Mouse (Mus musculus): ENCODE data around the gene Atp6v1b1. TPM values are rescaled to one million over a fixed set of nuclear protein-coding genes. Genes with fewer than 3 reads are reported as not detected.
"Not testable (repeated sequence)": the region's sequence is repeated elsewhere in the genome, so short reads cannot be mapped to it uniquely, and the experiment has no call there.

Gene Atp6v1b1
- polyA plus RNA-seq, 1 experiment, result not detected

DNA sequence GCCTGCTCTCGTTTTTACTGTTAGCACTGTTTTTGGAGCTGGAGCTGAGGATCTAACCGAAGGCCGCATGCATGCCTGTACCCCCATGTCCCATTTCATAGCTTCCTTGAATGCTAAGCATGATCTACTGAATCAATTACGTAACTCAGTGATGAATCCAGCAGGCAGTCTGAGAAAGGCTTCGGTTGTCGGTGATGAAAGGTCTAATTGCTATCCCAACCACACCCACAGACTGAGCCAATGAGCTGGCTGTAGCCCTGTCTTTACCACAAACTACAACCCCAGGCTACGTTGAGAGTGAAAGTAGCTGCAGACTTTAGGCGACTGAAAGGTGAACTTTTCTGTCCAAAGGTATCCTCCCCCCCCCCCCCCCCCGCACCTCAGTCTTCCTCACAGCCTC, 31.3 kb downstream of the Atp6v1b1 start:
- peaks cover 8% of the 10 kb centered on the region for H3K4me1 ChIP-seq (ENCODE audit: control insufficient read depth, insufficient read depth, low read length)
- no peak for TF ChIP-seq CTCF (IDR thresholded peaks at IDR 0.05; ENCODE audit: low read depth, low read length)
- no peak for TF ChIP-seq POLR2A (IDR thresholded peaks at IDR 0.05; ENCODE audit: borderline replicate concordance, low read depth, low read length)

DNA sequence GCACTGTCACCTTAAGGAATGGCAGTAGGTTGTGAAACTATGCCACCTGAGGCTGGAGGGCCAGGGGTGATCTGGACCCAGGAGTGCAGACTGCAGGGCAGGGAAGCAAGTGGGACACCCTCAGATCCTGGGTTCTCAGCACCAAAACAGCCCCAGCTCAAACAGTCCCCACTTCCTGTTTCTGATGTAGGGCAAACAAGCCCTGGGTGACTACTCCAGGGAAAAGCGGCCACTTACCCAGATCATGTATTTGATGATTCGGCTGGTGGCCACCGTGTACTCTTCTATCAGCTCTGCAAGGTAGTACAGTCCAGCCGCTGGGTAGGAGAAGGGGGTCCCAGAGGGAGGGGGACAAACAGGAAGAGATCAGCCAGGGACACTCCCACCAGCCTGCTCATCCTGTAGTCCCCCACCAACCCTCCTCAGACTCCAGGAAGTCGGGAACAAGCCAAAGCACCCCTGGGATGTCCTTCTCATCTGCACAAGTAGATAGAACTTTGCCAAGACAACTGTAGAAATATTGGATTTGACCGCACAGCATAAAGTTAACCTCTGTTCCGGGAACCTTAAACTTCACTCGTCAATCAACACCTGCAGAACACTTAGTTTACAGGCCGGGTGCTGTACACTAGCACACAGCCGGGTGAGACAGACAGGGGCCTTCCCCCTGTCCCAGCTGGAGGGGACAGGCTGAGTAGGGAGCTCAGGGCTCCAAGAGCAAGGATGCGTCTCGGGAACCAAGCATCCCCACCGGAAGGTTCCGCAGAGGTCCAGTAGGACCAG, 32.2 kb downstream of the Atp6v1b1 start:
- peaks cover 8% of the 10 kb centered on the region for H3K4me1 ChIP-seq (ENCODE audit: control insufficient read depth, insufficient read depth, low read length)
- peak overlapping the region; percentile 99 for H3K4me3 ChIP-seq (ENCODE audit: insufficient read depth, low read length)
- H3K27ac ChIP-seq (ENCODE audit: insufficient read depth, low read depth, low read length), result peak overlapping the region; percentile 57
- TF ChIP-seq POLR2A (IDR thresholded peaks at IDR 0.05; ENCODE audit: borderline replicate concordance, low read depth, low read length), result no peak
- TF ChIP-seq CTCF (IDR thresholded peaks at IDR 0.05; ENCODE audit: low read depth, low read length), result peak; percentile 13; the same call in 1 of the 2 replicates

More for the DNA sequence above, 31.3 kb downstream of the Atp6v1b1 start:
- H3K4me3 ChIP-seq (ENCODE audit: insufficient read depth, low read length), result peak overlapping the region; percentile 99; the same call in 1 of the 2 replicates
- no peak overlapping the region for H3K27ac ChIP-seq (ENCODE audit: insufficient read depth, low read depth, low read length)

DNA sequence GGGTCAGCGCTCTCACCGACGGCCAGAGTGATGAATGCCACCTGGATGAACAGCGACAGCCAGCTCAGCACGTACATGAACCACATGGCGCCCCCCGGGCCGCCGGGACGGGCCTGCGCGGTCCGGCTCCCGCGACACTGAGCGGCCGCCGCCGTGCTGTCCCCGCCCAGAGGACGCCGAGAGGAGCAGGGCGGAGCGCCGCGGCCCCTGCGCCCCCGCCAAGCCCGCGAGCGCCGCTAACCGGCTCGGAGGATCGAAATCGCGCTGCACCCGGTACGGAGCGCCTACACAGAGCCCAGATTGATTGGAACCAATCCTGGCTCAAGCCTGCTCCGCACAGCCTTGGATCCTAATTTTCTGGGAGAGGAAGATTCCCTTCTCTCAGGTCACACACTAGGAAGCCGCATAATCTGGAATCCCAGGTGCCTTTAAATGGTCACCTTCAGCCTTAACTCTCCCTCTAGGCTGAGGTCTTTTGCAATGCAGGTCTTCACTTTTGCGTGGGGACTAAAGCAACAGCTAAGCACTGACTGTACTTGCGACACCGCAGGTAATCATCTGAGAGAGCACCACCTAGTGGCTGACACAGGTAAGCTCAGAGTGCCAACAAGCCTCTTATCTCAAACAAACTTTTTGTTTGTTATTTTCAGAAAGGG, 33.0 kb downstream of the Atp6v1b1 start, which contains the start of gene Tex261:
TSS of gene Tex261 (minus strand) at position 176 of the 656 bp plus-strand sequence.
- Histone ChIP-seq H3K27ac (ENCODE audit: insufficient read depth, low read depth, low read length) (peak within 1 kb of the TSS; percentile 79), H3K4me3 (ENCODE audit: insufficient read depth, low read length) (peak within 1 kb of the TSS; percentile 99), H3K4me1 (ENCODE audit: control insufficient read depth, insufficient read depth, low read length) (peaks cover 8% of the 10 kb centered on the region)
- TF ChIP-seq CTCF (IDR thresholded peaks at IDR 0.05; ENCODE audit: low read depth, low read length) (peak; percentile 87), POLR2A (IDR thresholded peaks at IDR 0.05; ENCODE audit: borderline replicate concordance, low read depth, low read length) (no peak)

DNA sequence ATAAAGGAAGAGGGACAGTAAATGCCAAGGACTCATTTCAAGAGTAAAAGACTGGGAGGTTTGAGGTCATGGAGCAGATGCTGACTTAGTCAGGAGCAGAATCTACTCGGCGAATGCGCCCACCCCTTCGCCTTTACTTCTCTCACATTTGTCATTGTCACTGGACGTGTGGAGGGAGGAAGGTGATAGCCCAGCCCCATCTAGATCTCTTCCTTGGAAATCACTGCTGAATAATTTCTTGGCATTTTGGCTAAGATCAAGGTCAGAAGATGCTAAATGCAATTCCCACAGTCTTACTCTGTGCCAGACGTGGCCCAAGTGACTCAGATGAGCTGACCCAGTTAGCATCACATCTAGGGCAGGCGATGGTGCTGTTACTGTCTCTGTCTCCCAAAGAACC, 35.5 kb downstream of the Atp6v1b1 start:
- no peak overlapping the region for H3K27ac ChIP-seq (ENCODE audit: insufficient read depth, low read depth, low read length)
- H3K4me3 ChIP-seq (ENCODE audit: insufficient read depth, low read length), result no peak overlapping the region
- TF ChIP-seq CTCF (IDR thresholded peaks at IDR 0.05; ENCODE audit: low read depth, low read length) (no peak), POLR2A (IDR thresholded peaks at IDR 0.05; ENCODE audit: borderline replicate concordance, low read depth, low read length) (no peak)
- peaks cover 18% of the 10 kb centered on the region for H3K4me1 ChIP-seq (ENCODE audit: control insufficient read depth, insufficient read depth, low read length)

DNA sequence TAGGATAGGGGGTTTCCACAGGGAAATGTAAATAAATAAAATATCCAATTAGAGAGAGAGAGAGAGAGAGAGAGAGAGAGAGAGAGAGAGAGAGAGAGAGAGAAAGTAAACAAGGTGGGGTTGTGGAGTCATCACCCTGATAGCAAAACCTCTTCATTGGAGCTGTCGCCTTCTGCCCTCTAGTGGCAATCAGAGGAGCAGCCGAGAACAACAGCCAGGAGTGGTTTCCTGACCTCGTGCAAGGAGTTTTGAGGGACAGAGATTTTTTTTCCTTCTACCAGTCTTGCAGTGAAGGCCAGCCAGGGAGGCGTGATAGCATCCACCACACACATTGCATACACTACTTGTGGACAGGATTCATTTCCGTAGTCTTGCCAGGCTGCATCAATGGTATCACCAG, 36.2 kb downstream of the Atp6v1b1 start:
- Histone ChIP-seq H3K4me3 (ENCODE audit: insufficient read depth, low read length) (no peak overlapping the region), H3K27ac (ENCODE audit: insufficient read depth, low read depth, low read length) (no peak overlapping the region), H3K4me1 (ENCODE audit: control insufficient read depth, insufficient read depth, low read length) (peaks cover 11% of the 10 kb centered on the region)
- TF ChIP-seq CTCF (IDR thresholded peaks at IDR 0.05; ENCODE audit: low read depth, low read length), result peak; percentile 84
- no peak for TF ChIP-seq POLR2A (IDR thresholded peaks at IDR 0.05; ENCODE audit: borderline replicate concordance, low read depth, low read length)

DNA sequence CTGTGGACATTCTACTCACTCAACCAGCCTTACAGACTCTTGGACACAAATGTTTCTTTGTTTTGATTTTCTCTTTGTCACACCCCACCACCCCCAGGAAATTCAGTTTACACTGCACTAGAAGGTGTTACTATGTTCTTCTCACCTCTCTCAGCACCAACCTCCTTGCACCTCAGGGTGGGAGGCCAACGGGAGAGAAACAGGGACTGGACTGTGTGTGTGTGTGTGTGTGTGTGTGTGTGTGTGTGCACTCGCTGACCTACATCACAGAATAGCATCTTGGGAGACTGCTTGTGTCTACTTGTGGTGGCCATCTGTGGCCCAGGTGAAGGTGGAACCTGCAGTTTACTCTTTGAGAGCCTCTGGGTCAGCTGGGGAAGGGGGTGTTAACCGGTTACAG, 43.6 kb downstream of the Atp6v1b1 start:
- Histone ChIP-seq H3K4me1 (ENCODE audit: control insufficient read depth, insufficient read depth, low read length) (peaks cover 24% of the 10 kb centered on the region), H3K4me3 (ENCODE audit: insufficient read depth, low read length) (no peak overlapping the region), H3K27ac (ENCODE audit: insufficient read depth, low read depth, low read length) (no peak overlapping the region)
- TF ChIP-seq CTCF (IDR thresholded peaks at IDR 0.05; ENCODE audit: low read depth, low read length) (no peak), POLR2A (IDR thresholded peaks at IDR 0.05; ENCODE audit: borderline replicate concordance, low read depth, low read length) (no peak)

DNA sequence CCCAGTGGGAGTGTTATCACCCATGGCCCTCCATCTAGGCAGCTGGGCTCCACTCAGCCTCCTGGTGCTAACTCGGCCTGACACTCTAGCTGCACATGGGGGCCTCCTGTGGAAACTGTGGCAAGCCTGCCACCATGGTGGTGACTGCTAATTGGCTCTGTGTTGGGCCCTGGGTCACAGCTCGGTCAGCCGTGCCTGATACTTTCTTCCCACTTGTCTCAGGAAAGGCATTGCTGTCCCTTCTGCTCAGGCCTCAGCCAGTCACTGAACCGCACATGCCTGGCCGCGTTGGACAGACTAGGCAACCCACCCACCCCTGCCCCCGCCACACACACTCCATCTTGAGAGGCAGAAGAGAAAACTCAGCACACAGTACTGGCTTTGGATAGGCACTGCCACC, 45.8 kb downstream of the Atp6v1b1 start:
- TF ChIP-seq POLR2A (IDR thresholded peaks at IDR 0.05; ENCODE audit: borderline replicate concordance, low read depth, low read length), result no peak
- no peak overlapping the region for H3K27ac ChIP-seq (ENCODE audit: insufficient read depth, low read depth, low read length)
- H3K4me3 ChIP-seq (ENCODE audit: insufficient read depth, low read length), result no peak overlapping the region
- peaks cover 17% of the 10 kb centered on the region for H3K4me1 ChIP-seq (ENCODE audit: control insufficient read depth, insufficient read depth, low read length)

DNA sequence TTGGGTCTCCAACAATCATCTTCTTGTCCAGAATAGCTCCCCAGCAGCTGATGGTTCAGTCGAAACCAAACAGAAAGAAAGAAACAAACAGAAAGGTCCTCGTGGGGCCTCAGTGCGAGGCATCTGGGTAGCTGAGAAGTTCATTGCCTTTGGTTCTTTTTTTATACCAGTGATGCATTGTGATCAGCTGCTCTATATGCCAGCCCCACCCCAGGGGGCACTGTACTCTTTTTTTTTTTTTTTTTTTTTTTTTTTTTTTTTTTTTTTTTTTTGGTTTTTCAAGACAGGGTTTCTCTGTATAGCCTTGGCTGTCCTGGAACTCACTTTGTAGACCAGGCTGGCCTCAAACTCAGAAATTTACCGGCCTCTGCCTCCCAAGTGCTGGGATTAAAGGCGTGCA, 47.7 kb downstream of the Atp6v1b1 start:
- H3K4me3 ChIP-seq (ENCODE audit: insufficient read depth, low read length), result not testable (repeated sequence)
- H3K4me1 ChIP-seq (ENCODE audit: control insufficient read depth, insufficient read depth, low read length), result peaks cover 21% of the 10 kb centered on the region

DNA sequence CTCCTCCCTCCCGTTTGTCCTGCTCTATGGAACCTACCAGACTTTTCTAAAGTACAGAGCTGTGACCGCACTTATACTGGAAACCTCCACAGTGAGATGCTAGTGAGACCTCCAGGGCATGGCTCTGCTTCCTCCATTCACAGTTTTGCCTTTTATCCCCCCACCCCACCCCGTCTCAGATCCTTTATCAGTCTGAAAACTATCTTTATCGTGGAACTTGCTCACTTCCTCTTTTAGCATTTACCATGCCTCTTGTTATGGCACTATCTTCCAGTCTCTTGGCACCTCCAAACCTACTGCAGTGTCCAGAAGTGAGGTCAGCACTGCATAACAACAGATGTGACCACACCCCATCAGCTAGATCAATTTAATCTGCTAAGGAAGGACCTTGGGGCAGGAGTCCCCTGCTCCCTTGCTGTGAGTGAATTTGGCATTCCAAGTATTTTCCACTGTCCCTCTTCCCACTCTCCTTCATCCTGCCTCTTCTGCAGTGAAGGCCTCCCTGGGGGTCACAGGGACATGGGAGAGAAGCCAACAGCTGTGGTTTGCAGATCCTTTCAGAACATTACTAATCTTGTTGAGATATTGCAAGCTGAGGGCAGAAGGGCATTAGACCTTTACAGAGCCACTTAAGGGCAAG, 48.6 kb downstream of the Atp6v1b1 start:
- no peak overlapping the region for H3K4me3 ChIP-seq (ENCODE audit: insufficient read depth, low read length)
- H3K4me1 ChIP-seq (ENCODE audit: control insufficient read depth, insufficient read depth, low read length), result peaks cover 24% of the 10 kb centered on the region
- no peak overlapping the region for H3K27ac ChIP-seq (ENCODE audit: insufficient read depth, low read depth, low read length)
- no peak for TF ChIP-seq POLR2A (IDR thresholded peaks at IDR 0.05; ENCODE audit: borderline replicate concordance, low read depth, low read length)
- TF ChIP-seq CTCF (IDR thresholded peaks at IDR 0.05; ENCODE audit: low read depth, low read length), result no peak

More for the DNA sequence above, 47.7 kb downstream of the Atp6v1b1 start:
- H3K27ac ChIP-seq (ENCODE audit: insufficient read depth, low read depth, low read length), result not testable (repeated sequence)

Data from bone marrow macrophage, adult 2 months (primary cell).